Mouse (Mus musculus) gastrocnemius, postnatal 10 days (tissue): ENCODE measurements around the gene Gm10471. TPM values are rescaled to one million over a fixed set of nuclear protein-coding genes. Genes with fewer than 3 reads are reported as not detected.
"Not testable (repeated sequence)": the region's sequence is repeated elsewhere in the genome, so short reads cannot be mapped to it uniquely, and the experiment has no call there.

Source experiments
- DNase-seq: peaks from one replicate; pipeline ENCODE4 v3.0.0; 2021; ENCODE audit warnings: mixed read lengths
- long read RNA-seq, 2 experiments: library from polyadenylated mRNA; stranded (forward); transcript quantifications; one replicate each; pipeline ENCODE4 v2.0.0; 2021
- total RNA-seq, 2 experiments: library from RNA; stranded (reverse); gene quantifications; 2 replicates each; pipeline ENCODE4 v1.2.3; 2021

The Gm10471 gene
- total RNA-seq: not detected
- long read RNA-seq, experiment 1: 0 reads
- long read RNA-seq, experiment 2: 0 reads

DNA sequence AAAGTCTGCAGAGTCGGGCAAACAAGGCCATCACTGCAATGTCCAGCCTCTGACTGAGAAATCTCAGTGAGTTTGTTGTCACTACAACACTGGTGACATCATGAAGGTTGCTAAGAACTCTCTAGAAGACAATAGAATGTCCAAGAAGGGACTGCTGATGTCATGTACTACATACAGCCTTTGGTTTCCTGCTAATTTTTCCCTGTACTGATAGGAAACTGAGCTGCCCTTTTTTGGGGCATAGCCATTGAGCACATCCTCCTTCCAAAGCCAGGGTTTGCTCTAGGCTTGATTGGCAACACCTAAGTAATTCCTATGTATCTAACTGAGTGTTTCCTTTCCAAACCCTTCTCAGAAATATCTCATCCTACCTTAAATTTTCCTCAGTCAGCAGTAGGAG is at the start of gene Gm10471:
Gene Gm10471 (minus strand): TSS at position 101 of the 400 bp plus-strand sequence.
- DNase-seq: not testable (repeated sequence)

DNA sequence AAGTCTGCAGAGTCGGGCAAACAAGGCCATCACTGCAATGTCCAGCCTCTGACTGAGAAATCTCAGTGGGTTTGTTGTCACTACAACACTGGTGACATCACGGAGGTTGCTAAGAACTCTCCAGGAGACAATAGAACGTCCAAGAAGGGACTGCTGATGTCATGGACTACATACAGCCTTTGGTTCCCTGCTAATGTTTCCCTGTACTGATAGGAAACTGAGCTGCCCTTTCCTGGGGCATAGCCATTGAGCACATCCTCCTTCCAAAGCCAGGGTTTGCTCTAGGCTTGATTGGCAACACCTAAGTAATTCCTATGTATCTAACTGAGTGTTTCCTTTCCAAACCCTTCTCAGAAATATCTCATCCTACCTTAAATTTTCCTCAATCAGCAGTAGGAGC is 32.2 kb upstream of the Gm10471 start, which contains the start of gene Gm10220:
Gene Gm10220 (minus strand): TSS at position 101 of the 400 bp plus-strand sequence.
- DNase-seq: not testable (repeated sequence)

DNA sequence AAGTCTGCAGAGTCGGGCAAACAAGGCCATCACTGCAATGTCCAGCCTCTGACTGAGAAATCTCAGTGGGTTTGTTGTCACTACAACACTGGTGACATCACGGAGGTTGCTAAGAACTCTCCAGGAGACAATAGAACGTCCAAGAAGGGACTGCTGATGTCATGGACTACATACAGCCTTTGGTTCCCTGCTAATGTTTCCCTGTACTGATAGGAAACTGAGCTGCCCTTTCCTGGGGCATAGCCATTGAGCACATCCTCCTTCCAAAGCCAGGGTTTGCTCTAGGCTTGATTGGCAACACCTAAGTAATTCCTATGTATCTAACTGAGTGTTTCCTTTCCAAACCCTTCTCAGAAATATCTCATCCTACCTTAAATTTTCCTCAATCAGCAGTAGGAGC is 16.2 kb upstream of the Gm10471 start, which contains the start of gene 5031410I06Rik:
Gene 5031410I06Rik (minus strand): TSS at position 101 of the 400 bp plus-strand sequence.
- not testable (repeated sequence) for DNase-seq

DNA sequence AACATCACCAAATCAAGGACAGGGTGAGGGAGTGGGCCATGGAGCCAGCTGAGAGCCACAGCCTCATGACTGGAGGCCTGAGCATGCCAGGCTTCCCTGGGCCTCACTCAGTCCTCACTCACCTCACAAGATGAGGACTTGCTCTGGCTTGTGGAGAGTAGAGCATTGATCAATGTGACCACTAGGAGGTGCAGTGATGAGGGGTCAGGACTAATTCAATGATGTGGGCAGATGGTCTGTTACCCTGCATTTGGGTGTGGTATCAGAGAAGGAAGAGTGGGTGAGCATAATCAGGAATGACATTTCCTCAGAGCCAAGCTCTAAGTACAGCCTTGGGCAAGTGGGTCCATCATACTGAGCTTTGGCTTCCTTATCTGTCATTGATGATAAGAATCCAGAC is 10.1 kb downstream of the Gm10471 start:
- not testable (repeated sequence) for DNase-seq

DNA sequence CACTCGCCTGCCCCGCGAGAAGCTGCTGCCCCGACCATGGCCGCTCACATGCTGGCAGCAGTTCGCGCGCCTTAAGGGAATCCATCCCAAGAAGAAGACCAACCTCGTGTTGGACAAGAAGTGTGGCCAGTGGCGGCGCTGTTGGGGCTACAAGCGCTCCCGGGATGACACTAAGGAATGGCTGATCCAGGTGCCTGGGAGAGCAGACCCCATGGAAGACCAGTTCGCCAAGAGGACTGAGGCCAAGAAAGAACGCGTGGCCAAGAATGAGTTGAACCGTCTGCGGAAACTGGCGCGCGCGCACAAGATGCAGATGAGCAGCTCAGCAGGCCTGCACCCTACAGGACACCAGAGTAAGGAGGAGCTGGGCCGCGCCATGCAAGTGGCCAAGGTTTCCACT is 18.4 kb downstream of the Gm10471 start:
- peak; percentile 2 for DNase-seq

DNA sequence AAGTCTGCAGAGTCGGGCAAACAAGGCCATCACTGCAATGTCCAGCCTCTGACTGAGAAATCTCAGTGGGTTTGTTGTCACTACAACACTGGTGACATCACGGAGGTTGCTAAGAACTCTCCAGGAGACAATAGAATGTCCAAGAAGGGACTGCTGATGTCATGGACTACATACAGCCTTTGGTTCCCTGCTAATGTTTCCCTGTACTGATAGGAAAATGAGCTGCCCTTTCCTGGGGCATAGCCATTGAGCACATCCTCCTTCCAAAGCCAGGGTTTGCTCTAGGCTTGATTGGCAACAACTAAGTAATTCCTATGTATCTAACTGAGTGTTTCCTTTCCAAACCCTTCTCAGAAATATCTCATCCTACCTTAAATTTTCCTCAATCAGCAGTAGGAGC is 30.6 kb downstream of the Gm10471 start, which contains the start of gene Gm7347:
Gene Gm7347 (minus strand): TSS at position 101 of the 400 bp plus-strand sequence.
- not testable (repeated sequence) for DNase-seq

DNA sequence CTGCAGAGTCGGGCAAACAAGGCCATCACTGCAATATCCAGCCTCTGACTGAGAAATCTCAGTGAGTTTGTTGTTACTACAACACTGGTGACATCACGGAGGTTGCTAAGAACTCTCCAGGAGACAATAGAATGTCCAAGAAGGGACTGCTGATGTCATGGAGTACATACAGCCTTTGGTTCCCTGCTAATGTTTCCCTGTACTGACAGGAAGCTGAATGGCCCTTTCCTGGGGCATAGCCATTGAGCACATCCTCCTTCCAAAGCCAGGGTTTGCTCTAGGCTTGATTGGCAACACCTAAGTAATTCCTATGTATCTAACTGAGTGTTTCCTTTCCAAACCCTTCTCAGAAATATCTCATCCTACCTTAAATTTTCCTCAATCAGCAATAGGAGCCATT is 49.6 kb downstream of the Gm10471 start, which contains the start of gene Speer4a:
Gene Speer4a (minus strand): TSS at position 101 of the 400 bp plus-strand sequence.
- DNase-seq: not testable (repeated sequence)

Other genes starting within 250 kb of the Gm10471 start
- not detected for gene Gm21663, start 146.9 kb downstream of the Gm10471 start, total RNA-seq
- not detected for gene Gm21671, start 134.9 kb downstream of the Gm10471 start, total RNA-seq
- gene Gm21680, start 116.6 kb downstream of the Gm10471 start, total RNA-seq: not detected
- not detected for gene Gm21698, start 100.6 kb downstream of the Gm10471 start, total RNA-seq
- gene Gm1979, start 84.5 kb downstream of the Gm10471 start, total RNA-seq: not detected
- not detected for gene Gm5862, start 66.4 kb downstream of the Gm10471 start, total RNA-seq
- not detected for gene Speer4a, start 49.7 kb downstream of the Gm10471 start, total RNA-seq
- gene Gm7347, start 30.7 kb downstream of the Gm10471 start, total RNA-seq: not detected
- not detected for gene 5031410I06Rik, start 16.1 kb upstream of the Gm10471 start, total RNA-seq
- not detected for gene Gm10220, start 32.1 kb upstream of the Gm10471 start, total RNA-seq
- gene Gm7361, start 168.4 kb upstream of the Gm10471 start, total RNA-seq: not detected